Mouse (Mus musculus): ENCODE measurements at regions not wholly inside any gene's neighbourhood (a gene's known extent, or its start where the extent isn't known, plus 50 kb on each side); places are given as distances from the start of the nearest gene placed in this dataset.

DNA sequence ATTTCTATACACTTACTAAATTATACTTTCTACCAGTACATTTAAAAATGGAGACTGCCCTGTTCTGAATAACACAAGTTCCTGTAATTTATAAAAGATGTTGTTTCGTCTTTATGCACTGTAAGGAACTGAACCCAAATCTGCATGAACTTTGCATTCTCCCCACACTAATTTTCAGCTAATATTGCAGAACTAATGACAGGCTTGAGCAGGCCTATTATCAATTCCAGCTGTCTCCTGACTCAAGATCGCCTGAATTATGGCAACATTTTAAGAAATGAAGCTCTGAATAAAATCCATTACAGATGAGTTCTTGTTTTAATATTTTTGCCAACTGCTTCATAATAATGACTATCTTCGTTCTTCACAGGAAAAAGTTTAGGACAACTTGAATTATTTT lies 1427.0 kb downstream of the Efnb2 start:
- Histone ChIP-seq H3K4me1 (ENCODE audit: control insufficient read depth, insufficient read depth, low read length) (no peaks in the 10 kb centered on the region), H3K27me3 (replicated peaks; ENCODE audit: control insufficient read depth, insufficient read depth, low read length) (no peaks in the 10 kb centered on the region), H3K9me3 (ENCODE audit: control insufficient read depth, low read length) (no peaks in the 10 kb centered on the region), H3K9ac (ENCODE audit: low read depth, low read length) (no peak overlapping the region), H3K4me2 (ENCODE audit: low read depth, low read length) (no peak overlapping the region), H3K4me3 (ENCODE audit: low read length) (no peak overlapping the region), H3K36me3 (ENCODE audit: control insufficient read depth, insufficient read depth, low read length) (no peaks in the 10 kb centered on the region), H3K27ac (ENCODE audit: low read length) (no peak overlapping the region)
- no peak for ATAC-seq
- WGBS = 73% methylated on average over 3 of the region's 3 CpGs

- H3K36me3 ChIP-seq (ENCODE audit: control insufficient read depth, insufficient read depth, low read length) = no peaks in the 10 kb centered on the region
- H3K9me3 ChIP-seq (ENCODE audit: control insufficient read depth, low read length) = no peaks in the 10 kb centered on the region
- H3K4me2 ChIP-seq (ENCODE audit: low read depth, low read length) = no peak overlapping the region
- 82% methylated on average over 3 of the region's 3 CpGs for WGBS
- no peak for ATAC-seq
- no peak overlapping the region for H3K27ac ChIP-seq (ENCODE audit: low read length)
- H3K4me3 ChIP-seq (ENCODE audit: low read length) = no peak overlapping the region
- no peaks in the 10 kb centered on the region for H3K27me3 ChIP-seq (replicated peaks; ENCODE audit: control insufficient read depth, insufficient read depth, low read length)
- no peaks in the 10 kb centered on the region for H3K4me1 ChIP-seq (ENCODE audit: control insufficient read depth, insufficient read depth, low read length)
- H3K9ac ChIP-seq (ENCODE audit: low read depth, low read length) = no peak overlapping the region
Observed at GRCm38 (mm10) chr8:7219300-7219699, 1441.7 kb downstream of the Efnb2 start.

GRCm38 (mm10) chr8:7207178-7207577 lies 1453.9 kb downstream of the Efnb2 start:
- Histone ChIP-seq H3K9ac (ENCODE audit: low read depth, low read length) (no peak overlapping the region), H3K4me1 (ENCODE audit: control insufficient read depth, insufficient read depth, low read length) (no peaks in the 10 kb centered on the region), H3K27ac (ENCODE audit: low read length) (no peak overlapping the region), H3K4me3 (ENCODE audit: low read length) (no peak overlapping the region), H3K27me3 (replicated peaks; ENCODE audit: control insufficient read depth, insufficient read depth, low read length) (no peaks in the 10 kb centered on the region), H3K36me3 (ENCODE audit: control insufficient read depth, insufficient read depth, low read length) (no peaks in the 10 kb centered on the region), H3K4me2 (ENCODE audit: low read depth, low read length) (no peak overlapping the region), H3K9me3 (ENCODE audit: control insufficient read depth, low read length) (no peaks in the 10 kb centered on the region)
- no peak for ATAC-seq
- 29% methylated on average over 3 of the region's 3 CpGs for WGBS

GRCm38 (mm10) chr8:7206596-7206995 lies 1454.4 kb downstream of the Efnb2 start:
- Histone ChIP-seq H3K9ac (ENCODE audit: low read depth, low read length) (no peak overlapping the region), H3K4me3 (ENCODE audit: low read length) (no peak overlapping the region), H3K36me3 (ENCODE audit: control insufficient read depth, insufficient read depth, low read length) (no peaks in the 10 kb centered on the region), H3K4me1 (ENCODE audit: control insufficient read depth, insufficient read depth, low read length) (no peaks in the 10 kb centered on the region), H3K27me3 (replicated peaks; ENCODE audit: control insufficient read depth, insufficient read depth, low read length) (no peaks in the 10 kb centered on the region), H3K4me2 (ENCODE audit: low read depth, low read length) (no peak overlapping the region), H3K27ac (ENCODE audit: low read length) (no peak overlapping the region), H3K9me3 (ENCODE audit: control insufficient read depth, low read length) (no peaks in the 10 kb centered on the region)
- no peak for ATAC-seq

- no peak overlapping the region for H3K4me3 ChIP-seq (ENCODE audit: low read length)
- no peaks in the 10 kb centered on the region for H3K27me3 ChIP-seq (replicated peaks; ENCODE audit: control insufficient read depth, insufficient read depth, low read length)
- no peak overlapping the region for H3K4me2 ChIP-seq (ENCODE audit: low read depth, low read length)
- no peaks in the 10 kb centered on the region for H3K9me3 ChIP-seq (ENCODE audit: control insufficient read depth, low read length)
- no peaks in the 10 kb centered on the region for H3K36me3 ChIP-seq (ENCODE audit: control insufficient read depth, insufficient read depth, low read length)
- ATAC-seq = no peak
- no peak overlapping the region for H3K27ac ChIP-seq (ENCODE audit: low read length)
- WGBS = 78% methylated on average over 4 of the region's 4 CpGs
- no peak overlapping the region for H3K9ac ChIP-seq (ENCODE audit: low read depth, low read length)
- no peaks in the 10 kb centered on the region for H3K4me1 ChIP-seq (ENCODE audit: control insufficient read depth, insufficient read depth, low read length)
Observed at GRCm38 (mm10) chr8:7205086-7205485, 1456.0 kb downstream of the Efnb2 start.

DNA sequence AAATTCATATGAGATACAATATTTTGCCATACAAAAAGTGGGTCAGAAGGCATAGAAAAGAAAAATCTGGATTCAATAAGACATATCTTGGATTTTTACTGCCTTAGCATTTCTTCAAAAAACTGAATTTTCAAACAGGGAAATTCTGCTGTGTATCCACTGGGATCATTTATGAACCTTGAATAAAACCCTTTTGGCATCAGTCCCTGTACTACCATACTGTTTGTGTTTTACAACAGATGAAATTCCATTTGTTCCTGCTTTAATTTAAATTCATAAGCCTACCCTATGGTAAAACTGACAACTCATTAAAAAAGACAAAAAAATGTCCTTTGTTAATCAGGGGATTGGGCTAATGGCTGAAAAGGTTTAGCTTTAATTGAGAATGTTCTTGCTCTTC lies 1470.3 kb downstream of the Efnb2 start:
- H3K27me3 ChIP-seq (replicated peaks; ENCODE audit: control insufficient read depth, insufficient read depth, low read length) = no peaks in the 10 kb centered on the region
- no peak overlapping the region for H3K4me3 ChIP-seq (ENCODE audit: low read length)
- ATAC-seq = no peak
- H3K4me1 ChIP-seq (ENCODE audit: control insufficient read depth, insufficient read depth, low read length) = no peaks in the 10 kb centered on the region
- H3K9ac ChIP-seq (ENCODE audit: low read depth, low read length) = no peak overlapping the region
- no peaks in the 10 kb centered on the region for H3K36me3 ChIP-seq (ENCODE audit: control insufficient read depth, insufficient read depth, low read length)
- no peak overlapping the region for H3K27ac ChIP-seq (ENCODE audit: low read length)
- H3K9me3 ChIP-seq (ENCODE audit: control insufficient read depth, low read length) = no peaks in the 10 kb centered on the region
- H3K4me2 ChIP-seq (ENCODE audit: low read depth, low read length) = no peak overlapping the region

DNA sequence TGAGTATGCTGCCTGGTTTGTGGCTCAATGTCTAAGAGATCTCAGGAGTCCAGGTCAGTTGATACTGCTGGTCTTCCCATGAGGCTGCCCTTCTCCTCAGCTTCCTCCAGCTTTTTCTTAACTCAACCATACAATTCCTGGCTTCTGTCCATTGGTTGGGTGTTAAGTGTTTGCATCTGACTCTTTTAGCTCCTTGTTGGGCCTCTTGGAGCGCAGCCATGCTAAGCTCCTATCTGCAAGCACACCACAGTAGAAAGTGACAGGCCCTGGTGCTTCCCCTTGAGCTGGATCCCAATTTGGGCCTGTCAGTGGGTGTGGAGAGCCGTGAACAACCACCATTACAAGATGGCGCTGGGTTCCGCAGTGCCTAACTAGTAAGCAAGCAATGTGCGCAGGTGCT lies 1497.7 kb downstream of the Efnb2 start:
- Histone ChIP-seq H3K27ac (ENCODE audit: low read length) (no peak overlapping the region), H3K4me1 (ENCODE audit: control insufficient read depth, insufficient read depth, low read length) (no peaks in the 10 kb centered on the region), H3K9ac (ENCODE audit: low read depth, low read length) (no peak overlapping the region), H3K9me3 (ENCODE audit: control insufficient read depth, low read length) (no peaks in the 10 kb centered on the region), H3K36me3 (ENCODE audit: control insufficient read depth, insufficient read depth, low read length) (no peaks in the 10 kb centered on the region), H3K4me2 (ENCODE audit: low read depth, low read length) (no peak overlapping the region), H3K4me3 (ENCODE audit: low read length) (no peak overlapping the region), H3K27me3 (replicated peaks; ENCODE audit: control insufficient read depth, insufficient read depth, low read length) (no peaks in the 10 kb centered on the region)
- no peak for ATAC-seq
- 93% methylated on average over 5 of the region's 5 CpGs for WGBS

- no peaks in the 10 kb centered on the region for H3K9me3 ChIP-seq (ENCODE audit: control insufficient read depth, low read length)
- H3K27me3 ChIP-seq (replicated peaks; ENCODE audit: control insufficient read depth, insufficient read depth, low read length) = no peaks in the 10 kb centered on the region
- H3K4me3 ChIP-seq (ENCODE audit: low read length) = no peak overlapping the region
- H3K36me3 ChIP-seq (ENCODE audit: control insufficient read depth, insufficient read depth, low read length) = no peaks in the 10 kb centered on the region
- H3K9ac ChIP-seq (ENCODE audit: low read depth, low read length) = no peak overlapping the region
- no peak overlapping the region for H3K27ac ChIP-seq (ENCODE audit: low read length)
- H3K4me1 ChIP-seq (ENCODE audit: control insufficient read depth, insufficient read depth, low read length) = no peaks in the 10 kb centered on the region
- no peak for ATAC-seq
- H3K4me2 ChIP-seq (ENCODE audit: low read depth, low read length) = no peak overlapping the region
- WGBS = 40% methylated on average over 4 of the region's 4 CpGs
Observed at GRCm38 (mm10) chr8:7131746-7132145, 1529.3 kb downstream of the Efnb2 start.

DNA sequence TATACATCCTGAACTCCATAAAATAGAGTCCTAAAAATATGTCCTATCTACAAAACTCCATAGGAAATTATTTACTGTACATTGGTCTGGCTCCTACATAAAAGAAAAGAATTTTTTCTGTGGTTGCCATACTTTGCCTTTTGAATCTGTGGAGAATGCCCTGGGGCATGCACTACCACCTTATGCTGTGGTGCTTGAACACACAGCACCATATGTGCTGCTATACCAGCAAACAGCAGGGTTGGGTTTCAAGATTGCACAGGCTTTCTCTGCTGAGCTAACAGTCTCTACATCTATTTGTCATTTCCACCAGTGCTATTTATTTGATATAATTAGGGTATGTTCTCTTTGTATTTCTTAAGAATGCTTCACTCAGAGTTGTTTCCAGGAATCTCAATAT lies 1552.2 kb downstream of the Efnb2 start:
- Histone ChIP-seq H3K36me3 (ENCODE audit: control insufficient read depth, insufficient read depth, low read length) (no peaks in the 10 kb centered on the region), H3K27me3 (replicated peaks; ENCODE audit: control insufficient read depth, insufficient read depth, low read length) (no peaks in the 10 kb centered on the region), H3K27ac (ENCODE audit: low read length) (no peak overlapping the region), H3K4me3 (ENCODE audit: low read length) (no peak overlapping the region), H3K9me3 (ENCODE audit: control insufficient read depth, low read length) (no peaks in the 10 kb centered on the region), H3K4me1 (ENCODE audit: control insufficient read depth, insufficient read depth, low read length) (no peaks in the 10 kb centered on the region), H3K9ac (ENCODE audit: low read depth, low read length) (no peak overlapping the region), H3K4me2 (ENCODE audit: low read depth, low read length) (no peak overlapping the region)
- ATAC-seq = no peak

DNA sequence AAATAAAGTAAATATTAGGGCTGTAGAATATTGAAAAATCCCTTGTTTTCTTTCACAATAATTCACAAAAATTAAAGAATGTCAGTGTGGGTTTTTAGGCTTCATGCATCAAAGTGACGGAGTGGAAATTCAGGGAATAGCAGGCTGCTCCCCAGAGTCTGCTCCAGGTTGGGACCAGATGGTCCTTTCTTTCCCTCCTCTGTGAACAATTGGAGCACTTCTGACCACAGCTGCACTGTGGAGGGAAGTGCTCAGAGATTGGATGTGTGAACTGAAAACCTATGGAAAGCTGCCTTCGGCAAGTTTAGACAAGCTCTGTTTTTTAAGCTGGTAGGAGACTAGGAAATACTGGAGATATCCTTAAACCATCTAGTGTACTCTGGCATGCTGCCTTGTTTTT lies 1563.5 kb downstream of the Efnb2 start:
- Histone ChIP-seq H3K36me3 (ENCODE audit: control insufficient read depth, insufficient read depth, low read length) (no peaks in the 10 kb centered on the region), H3K27ac (ENCODE audit: low read length) (no peak overlapping the region), H3K9ac (ENCODE audit: low read depth, low read length) (no peak overlapping the region), H3K4me1 (ENCODE audit: control insufficient read depth, insufficient read depth, low read length) (no peaks in the 10 kb centered on the region), H3K9me3 (ENCODE audit: control insufficient read depth, low read length) (no peaks in the 10 kb centered on the region), H3K27me3 (replicated peaks; ENCODE audit: control insufficient read depth, insufficient read depth, low read length) (no peaks in the 10 kb centered on the region), H3K4me2 (ENCODE audit: low read depth, low read length) (no peak overlapping the region), H3K4me3 (ENCODE audit: low read length) (no peak overlapping the region)
- WGBS = 77% methylated on average over 2 of the region's 2 CpGs
- no peak for ATAC-seq

All from intestine, embryonic 16.5 days (tissue).